ENCODE assay signal across 26 mouse cellular contexts in the genomic region with DNA sequence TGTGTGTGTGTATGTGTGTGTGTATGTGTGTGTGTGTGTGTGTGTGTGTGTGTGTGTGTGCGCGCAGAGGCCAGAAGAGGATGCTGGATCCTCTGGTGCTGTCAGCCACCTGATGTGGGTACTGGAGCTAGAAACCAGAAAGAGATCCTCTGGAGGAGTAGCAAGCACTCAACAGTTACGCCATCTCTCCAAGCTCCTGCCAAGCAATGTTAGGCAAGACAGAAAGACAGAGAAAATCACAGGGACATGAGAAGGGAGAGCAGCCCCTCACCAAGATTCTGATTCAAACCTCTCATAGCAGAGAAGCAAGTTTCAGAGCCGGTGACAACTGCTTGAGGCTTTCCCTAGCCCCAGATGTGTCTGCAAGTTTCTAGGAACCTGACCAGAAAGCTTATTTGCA. TPM values are rescaled to one million over a fixed set of nuclear protein-coding genes. Genes with fewer than 3 reads are reported as not detected.
A peak's percentile ranks its signal among the peaks of the same experiment; 100 is the strongest.
DNase-seq lines count a peak whose midpoint lies in the region; ATAC-seq and TF ChIP-seq lines count a peak whose summit lies in the region.
"Had no signal": no experiment of that assay in that cellular context is flagged by ENCODE, and none has a peak within 500 bp of the region (broad histone marks: within the 10 kb centered on the region; RNA-seq: fewer than 3 reads in every experiment).

No protein-coding gene starts in this region.

- no peak for ATAC-seq in heart, embryonic 12.5 days (ENCODE audit: insufficient number of reproducible peaks, low FRiP score)
- ATAC-seq: activated CD4-positive, CD25-positive, alpha-beta regulatory T cell, adult 4 months; CD4-positive, CD25-positive, alpha-beta regulatory T cell, adult 4 months; forebrain, embryonic 14.5 days; forebrain, postnatal 0 days; hindbrain, embryonic 16.5 days had no signal

- no peak overlapping the region for H3K4me3 ChIP-seq in heart, embryonic 12.5 days
- no peak overlapping the region for H3K4me3 ChIP-seq in liver, adult 2 months (ENCODE audit: insufficient read depth, low read depth, low read length)
- H3K4me3 ChIP-seq in lung, adult 2 months (replicated peaks; ENCODE audit: extremely low read depth, low read depth, low read length): no peak overlapping the region
- H3K4me3 ChIP-seq: embryonic facial prominence, embryonic 12.5 days; embryonic facial prominence, embryonic 15.5 days; heart, embryonic 15.5 days; hindbrain, embryonic 10.5 days; hindbrain, embryonic 13.5 days had no signal

- no peak for TF ChIP-seq POLR2A in liver, adult 2 months (IDR thresholded peaks at IDR 0.05; ENCODE audit: extremely low read depth, insufficient read depth, low read length)
- no peak for TF ChIP-seq POLR2A in lung, adult 2 months (IDR thresholded peaks at IDR 0.05; ENCODE audit: borderline replicate concordance, extremely low read depth, low read depth, low read length)

- peaks cover 59% of the 10 kb centered on the region for H3K4me1 ChIP-seq in heart, embryonic 12.5 days (replicated peaks)
- peaks cover 35% of the 10 kb centered on the region for H3K4me1 ChIP-seq in liver, adult 2 months (ENCODE audit: control insufficient read depth, insufficient read depth, low read length)
- H3K4me1 ChIP-seq in lung, adult 2 months (ENCODE audit: control insufficient read depth, insufficient read depth, low read length): peaks cover 36% of the 10 kb centered on the region

- peaks cover 8% of the 10 kb centered on the region; the same call in 1 of the 2 replicates for H3K79me2 ChIP-seq in liver, adult 2 months (ENCODE audit: control insufficient read depth, insufficient read depth, low read length)

- no peak overlapping the region for H3K4me2 ChIP-seq in heart, embryonic 12.5 days
- H3K4me2 ChIP-seq: embryonic facial prominence, embryonic 12.5 days; embryonic facial prominence, embryonic 15.5 days; heart, embryonic 11.5 days; heart, embryonic 15.5 days; hindbrain, embryonic 13.5 days had no signal

- DNase-seq in heart, adult 11 months: peak; percentile 84
- DNase-seq in liver, adult 2 months (ENCODE audit: extremely low read depth, low read depth, low spot score): peak; percentile 50
- DNase-seq in liver: no peak
- peak; percentile 66 for DNase-seq in lung, postnatal 36 days
- DNase-seq in lung, adult 2 months: no peak
- no peak for DNase-seq in left cerebral cortex, adult 8-10 months (ENCODE audit: low spot score in 2 of 2)
- DNase-seq: adrenal gland, postnatal 10 days; adrenal gland, postnatal 36 days; cerebellum, adult 18-20 months; cerebellum, adult 9-10 months; cerebellum, postnatal 14 days; forebrain, postnatal 0 days; gastrocnemius, postnatal 10 days; gastrocnemius, postnatal 36 days; heart, postnatal 10 days had no signal

- TF ChIP-seq CTCF in liver, adult 2 months (IDR thresholded peaks at IDR 0.05; ENCODE audit: low read depth, low read length): no peak
- no peak for TF ChIP-seq CTCF in lung, adult 2 months (IDR thresholded peaks at IDR 0.05; ENCODE audit: insufficient read depth, low read length)

- no peaks in the 10 kb centered on the region for H3K27me3 ChIP-seq in heart, embryonic 12.5 days (replicated peaks)
- H3K27me3 ChIP-seq in liver, adult 2 months (ENCODE audit: control insufficient read depth, insufficient read depth, low read length): no peaks in the 10 kb centered on the region
- H3K27me3 ChIP-seq: embryonic facial prominence, embryonic 12.5 days; embryonic facial prominence, embryonic 15.5 days; heart, embryonic 15.5 days; hindbrain, embryonic 13.5 days had no signal

- H3K9ac ChIP-seq in heart, embryonic 12.5 days: no peak overlapping the region
- H3K9ac ChIP-seq in liver, adult 2 months (ENCODE audit: low read depth, low read length): no peak overlapping the region
- H3K9ac ChIP-seq: embryonic facial prominence, embryonic 12.5 days; embryonic facial prominence, embryonic 15.5 days; forebrain, postnatal 0 days; heart, embryonic 15.5 days; hindbrain, embryonic 13.5 days had no signal

- H3K27ac ChIP-seq in heart, embryonic 12.5 days (ENCODE audit: poor library complexity, severe bottlenecking): no peak overlapping the region
- H3K27ac ChIP-seq in liver, adult 2 months (replicated peaks; ENCODE audit: insufficient read depth, low read depth, low read length): no peak overlapping the region
- H3K27ac ChIP-seq: embryonic facial prominence, embryonic 15.5 days; hindbrain, embryonic 10.5 days; hindbrain, embryonic 13.5 days had no signal

- 85% methylated on average over 4 of the region's 4 CpGs for WGBS in heart, embryonic 12.5 days
- 72% methylated on average over 4 of the region's 4 CpGs for WGBS in liver, adult 2 months
- WGBS in lung, adult 2 months: 69% methylated on average over 4 of the region's 4 CpGs

- H3K9me3 ChIP-seq in heart, embryonic 12.5 days (replicated peaks): no peaks in the 10 kb centered on the region
- H3K9me3 ChIP-seq: embryonic facial prominence, embryonic 12.5 days; embryonic facial prominence, embryonic 15.5 days; heart, embryonic 15.5 days; hindbrain, embryonic 10.5 days; hindbrain, embryonic 13.5 days had no signal

- H3K36me3 ChIP-seq in heart, embryonic 12.5 days: 0 out of 2 replicates have a peak, but pooled peaks cover 9% of the 10 kb centered on the region
- H3K36me3 ChIP-seq in liver, adult 2 months (ENCODE audit: control insufficient read depth, insufficient read depth, low read length): no peaks in the 10 kb centered on the region
- H3K36me3 ChIP-seq: embryonic facial prominence, embryonic 12.5 days; heart, embryonic 15.5 days; hindbrain, embryonic 10.5 days; hindbrain, embryonic 13.5 days had no signal

RNA-seq across cellular contexts. Expression of a gene that starts 5.5 kb away (rescaled TPM):
- 172 and 183 TPM in 2 replicates for polyA plus RNA-seq in heart, embryonic 12.5 days (2016; fragmentation: Nextera tagmentation; extraction: Ambion mirVana)
- total RNA-seq in liver, adult 2 months (2014; rRNA removed): 23.2 and 35.8 TPM in 2 replicates
- polyA plus RNA-seq in liver, adult 2 months (2012; rRNA removed): 39.1 and 40.0 TPM in 2 replicates
- 255 and 312 TPM in 2 replicates for polyA plus RNA-seq in lung, adult 2 months (2012; rRNA removed)
- total RNA-seq in left cerebral cortex, adult 8-10 months (2022): 10 to 100 TPM; 45.6 to 54.7 (median 49.0) TPM

Comparison
In these comparisons a context has a peak if more than half of its experiments do, and no peak if none do; other contexts are left out.
1. DNase-seq: peak in heart, adult 11 months (single experiment), liver, adult 2 months (single experiment) and lung, postnatal 36 days (single experiment); none in liver (single experiment), lung, adult 2 months (single experiment) and left cerebral cortex, adult 8-10 months (0 of 2).